Mouse (Mus musculus): ENCODE results near the gene Tmem198.

Tmem198 gene

DNA sequence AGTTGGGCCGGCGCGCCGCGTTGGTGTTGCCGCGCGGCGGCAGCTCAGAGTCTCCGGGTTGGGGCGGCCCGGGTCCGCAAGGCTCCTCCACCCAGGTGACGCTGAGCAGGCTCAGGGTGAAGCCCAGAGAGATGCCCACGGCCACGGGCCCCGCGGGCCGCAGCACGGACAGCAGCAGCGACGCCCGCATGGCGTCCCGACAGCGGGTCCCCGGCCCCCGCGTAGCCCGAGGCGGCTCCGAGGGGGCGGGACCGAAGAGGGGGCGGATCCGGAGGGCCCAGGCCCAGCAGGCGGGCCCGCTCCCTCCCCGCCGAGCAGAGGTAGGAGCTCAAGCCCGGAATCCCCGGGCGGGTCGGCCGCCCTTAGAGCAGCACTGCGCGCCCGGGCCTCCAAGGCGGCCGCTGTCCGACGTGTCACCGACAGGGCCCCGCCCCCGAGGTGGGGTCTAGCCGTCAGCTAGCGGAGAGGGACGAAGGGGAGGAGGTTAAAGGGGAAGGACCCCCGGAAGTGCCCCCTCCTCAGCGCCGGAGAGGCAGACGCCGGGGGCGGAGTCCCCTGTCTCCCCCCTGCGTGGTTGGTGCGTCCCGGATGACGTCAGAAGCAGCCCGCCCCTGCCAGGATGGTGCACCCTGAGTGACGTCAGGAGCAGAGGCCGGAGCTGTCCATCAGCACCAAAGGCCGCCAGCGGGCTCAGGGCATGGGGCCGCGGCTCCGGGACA, at the start of gene Tmem198, which contains the start of gene Chpf:
Tmem198 (plus strand) TSS at position 617 of the 719 bp plus-strand sequence.
Chpf (minus strand) TSS at position 392 of the 719 bp plus-strand sequence.
- peak; percentile 99 to 100 for DNase-seq

DNA sequence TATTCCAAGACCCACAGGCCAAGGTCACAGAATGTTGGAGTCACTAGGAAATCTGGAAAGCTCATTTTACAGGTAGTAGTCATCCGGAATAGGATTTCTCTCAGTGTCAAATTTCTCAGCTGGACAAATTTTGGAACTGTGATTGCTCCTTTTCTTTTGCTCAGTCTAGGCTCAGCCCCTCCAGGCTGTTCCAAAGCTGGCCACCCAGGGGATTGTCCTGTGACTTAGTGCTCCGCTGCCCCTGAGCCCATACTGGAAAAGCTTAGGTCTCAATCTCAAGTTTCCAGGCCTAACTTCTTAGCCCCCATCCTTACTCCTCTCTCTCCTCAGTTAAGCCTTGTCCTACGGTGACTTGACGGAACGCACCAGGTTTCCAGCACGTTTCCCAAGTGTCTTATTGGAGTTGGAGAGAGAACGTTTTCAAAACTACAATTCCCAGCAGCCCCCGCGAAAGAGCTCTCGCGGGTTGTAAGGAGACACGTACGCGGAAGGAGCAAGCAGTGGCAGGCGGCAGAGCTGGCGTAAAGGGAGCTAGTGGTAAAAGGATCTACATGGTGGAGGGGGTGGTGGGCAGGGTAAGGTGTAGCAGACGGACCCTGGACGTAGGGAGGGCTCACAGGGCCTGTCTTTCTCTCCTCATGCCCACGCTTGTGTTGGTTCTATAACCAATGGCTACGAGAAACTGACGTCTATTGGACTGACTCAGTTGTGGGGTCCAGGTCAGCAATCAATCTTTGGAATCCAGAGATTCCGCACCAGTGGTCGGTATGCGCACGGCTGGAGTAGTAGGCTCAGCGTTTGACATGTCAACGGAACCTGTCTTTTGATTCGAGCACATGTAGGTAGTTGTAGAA, 43.6 kb upstream of the Tmem198 start, which contains the start of gene Gmppa:
Gmppa (plus strand) TSS at position 456 of the 854 bp plus-strand sequence.
- DNase-seq, result peak; percentile 86 to 89

DNA sequence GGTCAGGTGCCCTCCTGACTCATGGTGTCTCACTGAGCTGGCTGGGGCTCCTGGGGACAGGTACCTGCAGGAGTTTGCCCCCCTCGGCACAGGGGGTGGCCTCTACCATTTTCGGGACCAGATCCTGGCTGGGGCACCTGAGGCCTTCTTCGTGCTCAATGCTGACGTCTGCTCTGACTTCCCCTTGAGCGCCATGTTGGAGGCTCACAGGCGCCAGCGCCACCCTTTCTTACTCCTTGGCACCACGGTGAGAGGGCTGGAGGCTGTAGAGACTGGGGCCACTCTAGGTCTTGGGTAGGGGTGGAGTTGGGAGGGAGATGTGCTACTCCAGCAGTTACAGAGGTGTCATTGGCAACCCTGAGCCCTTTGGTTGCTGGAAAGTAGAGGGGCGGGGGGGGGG, 40.5 kb upstream of the Tmem198 start:
- peak in 1 of 2 experiments; percentile 21 for DNase-seq

DNA sequence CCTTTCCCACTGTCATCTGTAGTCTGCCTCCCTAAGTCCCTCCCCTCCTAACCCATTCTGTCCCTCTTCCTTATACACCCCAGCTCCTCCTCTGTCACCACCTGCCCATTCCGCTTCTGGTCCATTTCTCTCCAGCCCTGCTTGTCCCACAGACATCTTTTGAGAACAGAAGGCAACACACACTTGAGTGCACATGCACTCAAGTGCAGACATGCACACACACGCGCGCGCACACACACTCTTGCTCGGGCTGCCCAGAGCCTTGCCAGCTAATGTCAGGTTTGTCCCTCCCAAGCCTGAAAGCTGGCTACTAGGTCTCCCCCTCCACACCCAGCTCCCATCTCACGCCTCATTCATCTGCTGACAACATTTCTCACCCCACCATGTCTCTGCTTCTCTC, 38.7 kb upstream of the Tmem198 start:
- DNase-seq, result peak; percentile 75 to 77

DNA sequence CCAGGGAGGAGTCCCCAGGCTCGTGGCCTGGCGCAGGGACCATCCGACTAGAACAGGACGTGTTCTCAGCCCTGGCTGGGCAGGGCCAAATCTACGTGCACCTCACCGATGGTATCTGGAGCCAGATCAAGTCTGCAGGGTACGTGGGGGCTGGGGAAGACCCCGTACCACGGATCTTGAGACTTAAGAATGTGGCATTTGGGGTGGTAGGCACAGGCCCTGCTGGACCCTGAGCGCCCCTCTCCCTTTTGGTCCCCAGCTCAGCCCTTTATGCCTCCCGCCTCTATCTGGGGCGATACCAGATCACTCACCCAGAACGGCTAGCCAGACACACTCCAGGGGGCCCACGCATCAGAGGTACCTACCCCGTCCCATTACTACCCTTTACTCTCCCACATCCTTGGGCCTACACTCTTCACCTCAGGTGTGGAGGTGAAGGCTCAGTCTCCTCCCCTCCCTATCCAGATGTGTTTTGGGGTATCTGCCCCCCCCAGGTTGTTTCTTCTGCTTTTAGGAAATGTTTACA, 37.8 kb upstream of the Tmem198 start:
- DNase-seq, result peak; percentile 48 to 52

DNA sequence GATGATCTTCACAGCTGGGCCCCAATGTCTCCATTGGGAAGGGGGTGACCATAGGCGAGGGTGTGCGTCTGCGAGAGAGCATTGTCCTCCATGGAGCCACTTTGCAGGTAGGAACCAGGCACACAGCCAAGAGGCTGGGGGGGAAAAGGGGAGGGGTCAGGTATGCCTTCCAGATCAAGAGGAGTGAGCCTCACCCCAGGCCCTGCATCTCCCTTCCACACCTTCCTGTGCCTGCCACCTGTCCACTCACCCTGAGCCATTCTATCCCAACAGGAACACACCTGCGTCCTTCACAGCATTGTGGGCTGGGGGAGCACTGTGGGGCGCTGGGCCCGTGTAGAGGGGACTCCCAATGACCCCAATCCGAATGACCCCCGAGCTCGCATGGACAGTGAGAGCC, 37.2 kb upstream of the Tmem198 start:
- peak; percentile 57 to 64 for DNase-seq

DNA sequence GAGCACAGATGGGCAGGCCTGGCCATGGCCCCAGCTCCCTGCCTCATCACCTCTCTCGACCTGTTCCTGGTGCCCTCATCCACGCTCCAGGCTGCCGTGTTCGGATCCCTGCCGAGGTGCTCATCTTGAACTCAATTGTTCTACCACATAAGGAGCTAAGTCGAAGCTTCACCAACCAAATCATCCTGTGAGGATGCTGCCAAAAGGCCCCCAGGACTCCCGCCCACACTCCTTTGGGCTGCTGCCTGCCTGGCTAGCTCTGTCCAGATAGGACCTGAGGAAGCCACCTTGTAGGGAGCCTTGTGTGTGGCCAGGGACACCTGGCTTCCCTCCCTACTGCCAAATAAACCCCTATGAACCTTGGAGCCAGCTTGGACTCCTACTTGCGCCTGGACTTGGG, 36.5 kb upstream of the Tmem198 start:
- DNase-seq, result peak; percentile 80 to 86

DNA sequence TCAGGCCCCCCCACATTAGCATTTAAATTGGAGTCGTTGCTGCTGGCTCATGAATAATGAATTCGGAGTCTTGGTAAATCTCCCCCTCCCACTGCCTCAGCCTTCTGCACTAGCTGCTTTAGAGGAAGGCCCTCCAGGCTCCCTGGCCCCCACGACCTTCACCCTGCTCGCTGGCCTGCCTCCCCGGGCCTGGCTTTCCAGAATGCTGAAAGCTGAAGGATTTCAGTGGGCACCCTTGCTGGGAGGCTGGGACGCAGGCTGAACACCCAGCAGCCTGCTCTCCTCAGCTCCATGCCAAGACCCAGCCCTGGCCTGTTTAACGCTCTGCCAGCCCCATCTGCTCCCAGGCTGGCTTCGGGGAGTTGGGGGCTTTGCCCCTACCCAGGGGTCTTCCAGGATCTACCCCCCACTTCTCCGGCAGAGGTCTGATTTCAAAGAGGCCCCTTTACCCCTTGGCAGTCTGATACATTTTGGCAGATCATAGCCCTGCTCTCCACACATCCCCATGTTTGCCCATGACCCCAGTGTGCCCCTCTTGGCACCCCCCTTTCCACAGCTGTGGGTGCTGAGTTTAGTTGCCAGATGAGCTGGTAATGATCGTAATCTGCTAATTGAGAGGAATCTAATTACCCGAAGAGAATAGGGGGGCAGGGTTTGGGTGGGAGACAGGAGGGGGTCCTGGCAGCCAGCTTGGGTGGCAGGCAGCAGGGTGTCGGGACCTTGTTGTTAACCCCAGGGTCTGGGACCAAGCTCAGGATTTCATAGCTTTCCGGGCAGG, 35.9 kb upstream of the Tmem198 start:
- DNase-seq, result peak; percentile 80 to 89

DNA sequence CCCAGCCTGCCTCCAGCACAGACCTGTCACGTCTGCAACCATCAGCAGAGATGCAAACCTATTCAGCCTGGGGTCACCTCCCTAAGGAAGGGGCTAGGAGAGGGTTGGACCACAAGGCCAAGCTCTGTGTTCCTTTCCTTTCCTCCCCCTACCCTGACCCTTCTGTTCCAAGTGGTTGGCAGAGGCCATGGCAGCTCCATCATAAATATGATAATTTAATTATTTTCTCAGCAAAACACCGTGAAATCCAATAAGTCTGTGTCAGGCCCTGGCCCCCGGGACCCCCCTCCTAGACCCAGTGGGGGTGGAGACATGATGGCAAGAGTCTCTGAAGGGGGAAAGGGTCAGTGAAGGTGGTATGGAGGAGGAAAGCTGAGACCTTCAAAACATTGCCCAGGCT, 35.1 kb upstream of the Tmem198 start:
- peak; percentile 57 to 63 for DNase-seq

DNA sequence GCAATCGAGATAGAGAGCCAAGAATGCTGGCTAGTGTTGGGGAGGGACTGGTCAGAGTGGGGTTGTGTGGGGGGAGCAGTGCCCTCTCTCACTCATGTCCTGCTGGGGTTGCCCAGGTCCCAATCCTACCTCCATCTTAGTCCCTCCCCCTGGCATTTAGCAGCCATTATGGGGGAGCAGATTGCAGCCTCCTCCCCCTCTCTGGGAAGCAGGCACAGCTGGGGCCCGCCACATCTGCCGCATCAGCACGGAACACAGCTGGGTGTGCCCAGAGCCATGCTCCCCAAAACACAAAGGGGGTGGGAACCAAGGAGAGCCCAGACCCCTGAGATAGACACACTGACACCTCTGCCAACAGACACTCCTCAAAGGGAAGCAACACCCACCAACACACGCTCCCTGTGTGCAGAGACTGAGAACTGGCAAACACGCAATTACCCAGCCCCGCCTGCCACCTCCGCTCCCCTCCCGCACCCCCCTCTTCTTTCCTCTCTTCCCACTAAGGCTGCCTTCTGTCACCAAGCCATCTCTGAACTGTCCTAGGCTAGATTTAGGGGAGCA, 34.1 kb upstream of the Tmem198 start:
- DNase-seq, result peak; percentile 55 to 61

DNA sequence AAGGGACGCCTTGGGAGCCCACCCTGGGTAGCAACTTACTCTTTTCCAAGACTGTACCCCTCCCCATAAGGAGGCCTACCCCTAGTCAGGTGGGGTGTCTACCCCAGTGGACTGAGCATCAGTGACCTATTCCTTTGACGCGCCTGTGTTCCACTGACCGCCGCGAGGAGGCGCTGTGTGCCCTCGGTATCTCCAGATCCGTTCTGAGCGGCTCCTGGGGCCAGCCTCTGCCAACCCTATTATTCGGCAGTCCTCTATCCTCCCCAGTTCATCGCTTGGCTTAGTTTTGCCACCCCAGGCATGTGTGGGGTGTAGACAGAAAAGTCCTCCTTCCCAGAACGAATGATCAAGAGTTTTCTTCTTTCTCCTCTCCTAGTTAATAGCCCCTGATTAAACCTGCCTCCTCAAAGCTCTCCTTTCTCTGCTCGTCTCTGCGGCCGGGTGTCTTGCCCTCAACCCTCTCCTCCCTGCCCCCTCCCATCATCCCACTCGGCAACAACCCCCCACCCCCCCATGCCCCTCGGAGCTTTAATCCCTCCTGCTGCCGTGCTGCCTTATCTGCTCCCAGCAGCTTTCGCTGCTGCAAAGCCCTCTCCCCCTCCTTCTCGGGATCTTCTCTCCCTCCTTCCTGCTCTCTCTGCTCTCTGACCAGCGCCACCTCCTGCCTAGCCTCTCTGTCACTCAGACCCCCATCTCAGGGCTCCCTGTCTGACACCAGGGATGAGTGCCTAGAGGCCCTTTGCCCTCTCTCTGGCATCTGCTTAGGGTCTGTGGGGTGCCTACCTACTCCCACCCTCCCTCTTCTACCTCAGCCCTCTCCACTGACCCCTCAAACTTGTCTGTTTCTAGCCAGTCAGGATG, 33.4 kb upstream of the Tmem198 start:
- peak; percentile 86 to 93 for DNase-seq

DNA sequence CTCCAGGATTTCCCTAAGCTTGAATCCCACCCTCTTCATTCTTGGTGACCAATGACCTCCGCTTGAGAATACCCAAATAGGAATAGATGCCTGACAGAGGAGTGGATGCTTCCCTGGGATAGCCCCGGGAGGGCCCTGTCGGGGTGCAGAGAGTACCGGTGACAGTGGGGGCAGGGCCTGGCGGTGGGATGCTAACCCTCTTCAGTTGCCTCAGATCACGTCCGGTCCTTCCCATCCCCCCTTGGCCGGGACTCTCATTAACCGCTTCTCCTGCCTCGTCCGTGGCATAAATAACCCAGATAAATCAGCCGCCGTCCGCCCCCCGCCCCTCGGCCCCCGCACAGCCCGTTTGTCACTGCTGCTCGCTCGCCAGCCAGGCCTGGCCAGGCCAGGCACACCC, 32.7 kb upstream of the Tmem198 start:
- peak; percentile 38 to 48 for DNase-seq

DNA sequence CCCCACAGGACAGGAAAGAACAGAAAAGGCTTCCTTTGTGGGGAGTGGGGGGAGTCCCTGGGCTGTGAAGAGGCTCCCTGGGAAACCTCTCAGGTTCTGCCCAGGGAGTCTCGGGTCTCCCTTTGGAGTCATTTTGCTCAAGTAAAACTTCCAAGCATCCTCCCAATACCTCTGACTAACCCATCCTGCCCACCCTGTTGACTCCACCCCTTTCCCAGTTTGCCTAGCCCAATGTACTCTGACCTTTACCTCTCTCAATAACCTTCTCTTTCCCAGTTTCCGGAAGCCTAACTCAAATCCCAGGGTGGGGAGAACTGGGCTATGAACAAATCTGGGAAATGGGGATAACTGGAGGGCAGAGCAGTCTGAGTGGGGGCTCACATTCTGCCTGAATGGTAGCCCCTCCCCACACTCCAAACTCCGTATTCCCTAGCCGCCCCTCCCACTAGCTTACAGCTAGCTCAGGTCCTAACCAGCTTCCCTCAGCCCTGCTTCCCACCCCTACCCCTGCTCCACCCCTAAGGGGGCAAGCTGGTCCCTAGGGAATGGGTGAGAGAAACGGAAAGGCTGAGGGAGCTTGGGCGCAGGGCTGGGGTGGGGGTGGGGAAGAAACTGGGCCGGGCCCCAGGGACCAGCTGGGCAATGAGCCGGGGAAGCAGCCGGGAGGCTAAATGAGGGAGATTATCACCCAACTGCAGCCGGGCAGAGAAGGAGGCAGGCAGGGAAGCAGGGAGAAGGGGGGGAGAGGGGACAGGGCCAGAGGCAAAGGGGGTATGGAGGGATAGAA, 31.9 kb upstream of the Tmem198 start:
- DNase-seq, result peak; percentile 44 to 58

DNA sequence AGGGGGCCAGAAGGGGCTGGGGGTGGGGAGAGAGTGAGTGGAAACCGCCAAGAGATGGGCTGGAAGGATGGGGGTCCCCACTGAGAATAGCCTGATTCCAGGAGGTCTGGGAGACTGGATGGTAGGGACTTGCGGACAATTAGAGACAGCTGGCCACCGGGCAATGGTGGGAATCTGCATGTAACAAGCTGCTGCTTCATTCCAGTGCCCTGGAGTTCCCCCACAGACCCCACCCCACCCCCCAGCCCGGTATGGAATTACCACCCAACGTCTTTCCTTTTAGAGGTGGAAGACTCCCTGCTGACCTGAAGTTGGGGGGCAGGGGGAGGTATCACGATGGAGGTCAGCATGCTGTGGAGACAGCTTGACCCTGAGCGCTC, 31.3 kb upstream of the Tmem198 start:
- peak in 1 of 2 experiments; percentile 17 for DNase-seq

DNA sequence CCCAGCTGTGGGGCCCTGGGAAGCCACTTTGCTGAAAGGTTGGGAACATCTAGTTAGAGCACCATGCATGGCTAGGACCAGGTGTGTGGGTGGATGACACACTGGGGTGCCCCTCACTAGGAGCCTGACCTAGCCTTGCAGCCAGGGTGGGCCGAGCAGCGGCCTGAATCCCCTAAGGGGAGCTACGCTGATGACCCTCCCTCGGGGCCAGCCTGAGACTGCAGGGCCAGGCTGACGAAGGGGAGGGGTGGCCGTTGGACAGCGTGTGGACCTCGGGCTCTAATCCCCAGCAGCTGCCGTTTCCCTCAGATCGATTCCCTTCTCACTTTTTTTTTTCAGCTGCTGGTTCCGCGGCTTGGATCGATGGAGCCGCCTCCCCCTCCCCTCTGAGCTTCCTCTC, 30.4 kb upstream of the Tmem198 start:
- peak in 1 of 2 experiments; percentile 16 for DNase-seq

DNA sequence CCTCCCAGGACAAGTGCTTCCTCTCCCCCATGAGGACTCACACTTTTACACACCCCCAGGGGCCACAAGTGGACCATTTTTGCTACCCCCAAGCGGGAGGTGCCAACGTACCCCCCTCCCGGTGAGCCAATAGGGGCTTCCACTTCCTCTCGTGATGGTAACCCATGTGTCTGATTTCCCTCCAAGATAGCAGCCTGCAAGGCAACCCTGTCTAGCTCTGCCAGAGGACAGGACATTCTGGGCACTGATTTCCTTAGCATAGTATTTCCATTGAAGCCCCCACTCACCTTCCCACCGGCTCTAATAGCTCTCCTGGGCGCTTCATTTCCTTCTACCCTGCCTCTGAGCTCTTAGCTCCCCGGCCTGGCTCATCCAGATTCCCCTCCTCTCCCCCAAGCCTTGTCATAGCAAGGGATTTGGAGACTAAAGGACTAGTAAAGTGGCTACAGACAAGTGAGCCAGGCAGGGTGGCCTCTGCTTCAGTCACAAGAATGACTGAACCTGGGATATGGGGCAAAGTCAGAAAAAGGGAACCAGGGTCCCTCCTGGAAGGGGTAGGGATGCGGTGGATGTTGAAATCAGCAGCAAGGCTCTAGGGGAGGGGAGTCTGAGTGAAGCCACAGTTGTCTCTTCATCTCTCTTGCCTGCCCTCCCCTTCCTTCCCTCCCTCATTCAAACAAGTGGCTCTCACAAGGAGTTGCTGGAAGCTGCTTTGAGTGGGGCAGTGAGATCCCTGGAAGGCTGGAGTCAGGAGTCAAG, 29.8 kb upstream of the Tmem198 start:
- DNase-seq, result no peak

DNA sequence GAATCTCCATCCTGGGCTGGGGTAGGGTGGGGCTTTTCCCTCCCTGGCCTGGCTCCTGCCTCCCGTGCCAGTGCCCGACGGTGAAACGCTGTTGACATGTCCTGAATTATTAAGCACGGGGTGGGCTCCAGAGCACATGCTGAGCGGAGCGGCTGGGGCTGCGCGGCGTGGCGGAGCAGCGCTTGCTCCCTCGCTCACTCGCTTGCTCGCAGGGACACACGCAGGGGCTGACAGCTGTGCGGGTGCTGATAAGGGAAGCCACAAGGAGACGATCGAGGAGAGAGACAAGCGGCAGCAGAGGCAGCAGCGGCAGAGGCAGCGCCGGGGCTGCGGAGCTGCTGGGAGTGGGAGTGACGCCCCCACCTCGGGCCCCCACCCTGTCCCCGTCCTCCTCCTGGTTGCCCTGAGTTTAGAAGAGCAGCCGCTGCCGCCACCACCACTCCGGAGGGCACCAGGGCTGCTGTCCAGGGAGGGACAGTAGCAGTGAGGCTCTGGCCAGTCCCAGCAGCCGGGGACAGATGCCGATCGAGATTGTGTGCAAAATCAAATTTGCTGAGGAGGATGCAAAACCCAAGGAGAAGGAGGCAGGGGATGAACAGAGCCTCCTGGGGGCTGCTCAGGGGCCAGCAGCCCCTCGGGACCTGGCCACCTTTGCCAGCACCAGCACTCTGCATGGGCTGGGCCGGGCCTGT, 28.9 kb upstream of the Tmem198 start, which contains the start of gene Asic4:
Asic4 (plus strand) TSS at position 123 of the 692 bp plus-strand sequence.
- DNase-seq, result peak in 1 of 2 experiments; percentile 24

DNA sequence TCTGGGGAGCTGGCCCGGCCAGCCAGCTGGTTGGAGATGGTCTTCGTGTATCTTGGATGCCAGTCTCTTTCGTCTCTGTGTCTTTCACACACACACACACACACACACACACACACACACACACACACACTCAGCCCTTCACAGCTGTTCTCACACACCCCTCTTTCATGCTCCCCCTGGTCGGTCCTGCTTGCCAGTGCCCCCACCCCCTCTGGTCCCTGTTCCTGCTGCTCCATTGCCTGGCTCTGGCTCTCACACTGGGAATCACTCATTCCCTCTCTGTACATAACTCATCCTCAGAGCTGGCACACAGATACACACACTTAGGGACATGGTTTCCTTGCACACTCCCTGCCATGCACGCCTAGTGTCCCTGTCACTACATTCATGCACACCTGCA, 27.4 kb upstream of the Tmem198 start:
- no peak for DNase-seq

DNA sequence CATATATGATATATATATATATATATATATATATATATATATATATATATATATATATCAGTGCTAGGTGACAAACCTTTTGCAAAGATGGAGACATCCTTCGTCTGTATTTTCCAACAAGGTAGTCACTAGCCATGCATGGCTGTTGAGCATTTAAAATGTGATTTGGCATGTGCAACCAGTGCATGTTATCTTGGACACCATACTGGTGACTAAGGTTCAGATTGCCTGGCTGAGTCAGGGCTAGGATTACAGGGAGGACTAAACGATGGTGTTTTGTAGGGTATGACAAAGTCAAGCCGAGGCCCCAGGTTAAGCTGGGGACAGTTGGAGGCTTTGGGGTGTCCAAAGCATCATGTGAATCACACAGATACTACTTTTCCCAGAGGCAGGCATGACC, 23.9 kb upstream of the Tmem198 start:
- no peak for DNase-seq

Data from cerebellum, postnatal 10 days (tissue).